Mouse (Mus musculus): ENCODE measurements around the gene Txndc11. TPM values are rescaled to one million over a fixed set of nuclear protein-coding genes. Genes with fewer than 3 reads are reported as not detected.

The Txndc11 gene
- polyA plus RNA-seq, 1 experiment from 2014 or later = 40.8 TPM

DNA sequence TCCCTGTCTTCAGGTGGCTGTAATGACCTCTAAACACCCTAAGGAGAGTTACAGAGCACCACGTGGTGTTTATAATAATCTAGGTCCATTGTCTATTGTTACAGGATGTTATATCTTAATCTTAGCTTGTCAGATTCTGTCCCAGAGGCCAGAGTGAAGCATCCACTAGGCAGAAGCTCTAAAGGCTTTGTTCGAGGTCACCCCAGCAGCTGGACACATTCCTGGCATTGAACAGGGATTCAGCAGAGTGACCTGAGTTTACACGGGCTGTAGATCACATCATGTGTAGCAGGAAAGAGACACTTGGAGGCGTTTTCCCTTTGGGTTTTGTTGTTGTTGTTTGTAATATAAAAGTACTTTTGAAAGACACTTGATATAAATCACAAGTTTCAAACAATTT is 42.4 kb downstream of the Txndc11 start:
- Histone ChIP-seq H3K27me3 (ENCODE audit: insufficient read depth, poor library complexity, severe bottlenecking) (no peaks in the 10 kb centered on the region), H3K27ac (0 out of 2 replicates have a peak overlapping the region, but pooled peaks have one; percentile 48), H3K36me3 (peaks cover 58% of the 10 kb centered on the region), H3K4me1 (peaks cover 15% of the 10 kb centered on the region), H3K9me3 (no peaks in the 10 kb centered on the region), H3K4me3 (no peak overlapping the region)
- no peak for DNase-seq (ENCODE audit: low spot score)
- WGBS = 61% methylated on average over 4 of the region's 4 CpGs

- DNase-seq (ENCODE audit: low spot score) = no peak
- WGBS = 84% methylated on average over 10 of the region's 10 CpGs
- Histone ChIP-seq H3K4me3 (no peak overlapping the region), H3K9me3 (no peaks in the 10 kb centered on the region), H3K4me1 (peaks cover 15% of the 10 kb centered on the region), H3K27me3 (ENCODE audit: insufficient read depth, poor library complexity, severe bottlenecking) (no peaks in the 10 kb centered on the region), H3K27ac (no peak overlapping the region), H3K36me3 (peaks cover 63% of the 10 kb centered on the region)
These were observed 43.4 kb downstream of the Txndc11 start for GRCm38 (mm10) chr16:11090836-11091570.

DNA sequence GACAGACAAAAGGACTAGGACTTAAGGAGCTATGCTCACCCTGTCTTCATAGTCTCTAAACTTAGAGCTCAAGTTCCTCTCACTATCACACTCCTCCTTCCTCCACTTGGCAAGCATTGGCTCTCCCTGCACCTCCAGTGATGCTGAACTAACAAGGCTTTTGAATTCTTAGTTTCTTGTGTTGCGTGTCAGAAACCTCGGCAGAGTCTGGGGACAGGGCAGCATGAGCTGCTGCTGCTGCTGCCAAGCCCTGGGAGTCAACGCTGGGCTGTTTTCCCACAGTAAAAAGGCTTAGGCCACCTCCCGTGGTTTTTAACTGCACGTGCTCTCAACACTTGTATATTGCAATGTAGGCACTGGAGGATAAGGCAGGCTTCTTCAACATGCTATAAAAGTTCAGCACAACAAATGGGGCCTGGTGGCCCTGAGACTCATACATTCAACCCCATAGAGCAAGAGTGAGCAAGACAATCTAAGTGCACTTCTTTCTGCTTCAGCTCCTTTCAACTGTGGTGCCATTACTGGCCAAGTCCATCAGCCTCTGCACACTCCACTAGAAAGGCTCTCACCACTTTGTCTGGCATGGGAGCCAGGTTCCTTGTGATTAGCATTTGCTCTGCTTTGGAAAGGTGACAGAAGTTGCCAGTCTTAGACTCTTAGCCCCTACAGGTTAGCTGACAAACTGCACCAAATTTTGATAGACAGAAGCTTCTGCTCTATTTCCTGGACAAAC is 47.4 kb downstream of the Txndc11 start:
- 88% methylated on average over 5 of the region's 5 CpGs for WGBS
- H3K36me3 ChIP-seq = peaks cover 93% of the 10 kb centered on the region
- H3K4me3 ChIP-seq = no peak overlapping the region

GRCm38 (mm10) chr16:11086299-11086698 is 48.2 kb downstream of the Txndc11 start:
- WGBS = 92% methylated on average over 3 of the region's 3 CpGs
- Histone ChIP-seq H3K27ac (no peak overlapping the region), H3K36me3 (peaks cover 95% of the 10 kb centered on the region), H3K4me3 (no peak overlapping the region), H3K27me3 (ENCODE audit: insufficient read depth, poor library complexity, severe bottlenecking) (no peaks in the 10 kb centered on the region), H3K9me3 (no peaks in the 10 kb centered on the region), H3K4me1 (no peaks in the 10 kb centered on the region)
- peak; percentile 69 for DNase-seq (ENCODE audit: low spot score)

More for the DNA sequence above, 47.4 kb downstream of the Txndc11 start:
- no peak overlapping the region for H3K27ac ChIP-seq
- peak; percentile 56 for DNase-seq (ENCODE audit: low spot score)
- H3K4me1 ChIP-seq = no peaks in the 10 kb centered on the region
- H3K9me3 ChIP-seq = no peaks in the 10 kb centered on the region
- no peaks in the 10 kb centered on the region for H3K27me3 ChIP-seq (ENCODE audit: insufficient read depth, poor library complexity, severe bottlenecking)

- H3K4me1 ChIP-seq = no peaks in the 10 kb centered on the region
- no peaks in the 10 kb centered on the region for H3K9me3 ChIP-seq
- DNase-seq (ENCODE audit: low spot score) = peak; percentile 63
- H3K27me3 ChIP-seq (ENCODE audit: insufficient read depth, poor library complexity, severe bottlenecking) = no peaks in the 10 kb centered on the region
- H3K27ac ChIP-seq = no peak overlapping the region
- H3K4me3 ChIP-seq = no peak overlapping the region
- peaks cover 95% of the 10 kb centered on the region for H3K36me3 ChIP-seq
- 88% methylated on average over 8 of the region's 8 CpGs for WGBS
These were observed 50.3 kb downstream of the Txndc11 start for GRCm38 (mm10) chr16:11084181-11084580.

- no peak overlapping the region for H3K4me3 ChIP-seq
- DNase-seq (ENCODE audit: low spot score) = peak; percentile 65
- H3K36me3 ChIP-seq = peaks cover 99% of the 10 kb centered on the region
- H3K27ac ChIP-seq = no peak overlapping the region
- no peaks in the 10 kb centered on the region for H3K27me3 ChIP-seq (ENCODE audit: insufficient read depth, poor library complexity, severe bottlenecking)
- H3K4me1 ChIP-seq = no peaks in the 10 kb centered on the region; the same call in 1 of the 2 replicates
- WGBS = 56% methylated on average over 3 of the region's 3 CpGs
- no peaks in the 10 kb centered on the region for H3K9me3 ChIP-seq
These were observed 56.1 kb downstream of the Txndc11 start for GRCm38 (mm10) chr16:11078216-11078869.

DNA sequence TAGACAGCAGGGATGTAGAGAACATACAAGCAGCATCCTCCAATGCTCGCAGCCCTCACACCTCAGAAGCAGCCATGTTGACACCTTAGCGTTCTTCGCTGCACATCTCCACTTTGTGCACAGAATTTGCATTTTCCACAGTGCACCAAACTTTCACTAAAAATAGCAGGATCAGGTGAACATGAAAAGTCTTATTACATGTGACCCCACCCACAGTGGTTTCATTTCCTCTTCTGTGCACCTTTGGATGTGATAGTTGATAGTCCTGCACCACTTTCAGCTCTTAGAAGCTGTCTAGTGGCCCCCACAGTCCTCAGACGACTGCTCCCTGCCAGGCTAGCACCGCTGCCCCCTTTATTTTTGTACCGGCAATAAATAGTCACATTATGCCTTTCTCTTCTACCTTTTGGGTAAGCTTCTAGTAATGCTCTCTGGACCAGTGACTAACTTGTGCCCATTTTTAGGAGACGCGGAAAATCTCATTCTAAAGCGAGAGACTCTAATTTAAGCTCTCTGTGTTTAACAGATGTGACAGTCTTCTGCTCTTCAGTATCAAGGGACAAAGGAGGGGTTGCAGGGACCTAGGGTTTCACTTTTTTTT is 56.7 kb downstream of the Txndc11 start:
- H3K27ac ChIP-seq = no peak overlapping the region
- no peaks in the 10 kb centered on the region for H3K9me3 ChIP-seq
- peaks cover 99% of the 10 kb centered on the region for H3K36me3 ChIP-seq
- H3K27me3 ChIP-seq (ENCODE audit: insufficient read depth, poor library complexity, severe bottlenecking) = no peaks in the 10 kb centered on the region
- H3K4me3 ChIP-seq = no peak overlapping the region
- WGBS = 93% methylated on average over 9 of the region's 9 CpGs
- peaks cover 5% of the 10 kb centered on the region for H3K4me1 ChIP-seq
- DNase-seq (ENCODE audit: low spot score) = no peak

- no peaks in the 10 kb centered on the region for H3K9me3 ChIP-seq
- H3K4me3 ChIP-seq = no peak overlapping the region
- H3K27ac ChIP-seq = no peak overlapping the region
- WGBS = 84% methylated on average over 6 of the region's 6 CpGs
- H3K4me1 ChIP-seq = peaks cover 31% of the 10 kb centered on the region
- peaks cover 71% of the 10 kb centered on the region for H3K36me3 ChIP-seq
- no peaks in the 10 kb centered on the region for H3K27me3 ChIP-seq (ENCODE audit: insufficient read depth, poor library complexity, severe bottlenecking)
- DNase-seq (ENCODE audit: low spot score) = no peak
These were observed 61.4 kb downstream of the Txndc11 start for GRCm38 (mm10) chr16:11073060-11073459.

- peak; percentile 69 for DNase-seq (ENCODE audit: low spot score)
- H3K4me1 ChIP-seq = peaks cover 36% of the 10 kb centered on the region
- H3K36me3 ChIP-seq = peaks cover 65% of the 10 kb centered on the region
These were observed 62.0 kb downstream of the Txndc11 start for GRCm38 (mm10) chr16:11072454-11072853.

GRCm38 (mm10) chr16:11071887-11072286 is 62.6 kb downstream of the Txndc11 start:
- H3K36me3 ChIP-seq = peaks cover 60% of the 10 kb centered on the region
- H3K4me3 ChIP-seq = no peak overlapping the region
- DNase-seq (ENCODE audit: low spot score) = no peak
- peaks cover 40% of the 10 kb centered on the region for H3K4me1 ChIP-seq
- no peak overlapping the region for H3K27ac ChIP-seq
- H3K27me3 ChIP-seq (ENCODE audit: insufficient read depth, poor library complexity, severe bottlenecking) = no peaks in the 10 kb centered on the region
- H3K9me3 ChIP-seq = no peaks in the 10 kb centered on the region
- 79% methylated on average over 4 of the region's 4 CpGs for WGBS

More at GRCm38 (mm10) chr16:11072454-11072853, 62.0 kb downstream of the Txndc11 start:
- no peaks in the 10 kb centered on the region for H3K9me3 ChIP-seq
- 83% methylated on average over 8 of the region's 8 CpGs for WGBS
- no peaks in the 10 kb centered on the region for H3K27me3 ChIP-seq (ENCODE audit: insufficient read depth, poor library complexity, severe bottlenecking)
- H3K27ac ChIP-seq = no peak overlapping the region
- no peak overlapping the region for H3K4me3 ChIP-seq

DNA sequence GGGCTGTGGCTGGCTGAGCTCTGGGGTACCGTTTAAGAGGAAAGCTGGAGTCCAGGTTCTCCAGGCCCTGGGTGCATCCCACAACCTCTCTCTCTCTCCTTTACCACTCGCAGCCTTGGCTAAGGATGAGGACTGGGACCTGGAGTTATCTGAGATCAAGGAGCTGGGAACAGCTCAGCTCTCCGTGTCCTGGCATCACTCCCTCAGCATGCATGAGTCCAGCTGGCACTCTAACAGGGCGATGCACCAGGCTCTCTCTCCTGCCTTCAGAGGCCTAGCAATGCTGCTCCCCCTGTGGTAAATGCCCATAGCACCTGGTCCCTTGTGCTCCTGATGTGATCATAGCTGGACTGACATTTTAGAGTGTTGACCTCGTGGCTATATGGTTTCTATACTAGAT is 63.3 kb downstream of the Txndc11 start:
- no peak overlapping the region for H3K27ac ChIP-seq
- H3K4me3 ChIP-seq = no peak overlapping the region
- 80% methylated on average over 5 of the region's 5 CpGs for WGBS
- H3K27me3 ChIP-seq (ENCODE audit: insufficient read depth, poor library complexity, severe bottlenecking) = no peaks in the 10 kb centered on the region
- no peaks in the 10 kb centered on the region for H3K9me3 ChIP-seq
- H3K4me1 ChIP-seq = peaks cover 40% of the 10 kb centered on the region
- peaks cover 54% of the 10 kb centered on the region for H3K36me3 ChIP-seq
- DNase-seq (ENCODE audit: low spot score) = peak; percentile 74

DNA sequence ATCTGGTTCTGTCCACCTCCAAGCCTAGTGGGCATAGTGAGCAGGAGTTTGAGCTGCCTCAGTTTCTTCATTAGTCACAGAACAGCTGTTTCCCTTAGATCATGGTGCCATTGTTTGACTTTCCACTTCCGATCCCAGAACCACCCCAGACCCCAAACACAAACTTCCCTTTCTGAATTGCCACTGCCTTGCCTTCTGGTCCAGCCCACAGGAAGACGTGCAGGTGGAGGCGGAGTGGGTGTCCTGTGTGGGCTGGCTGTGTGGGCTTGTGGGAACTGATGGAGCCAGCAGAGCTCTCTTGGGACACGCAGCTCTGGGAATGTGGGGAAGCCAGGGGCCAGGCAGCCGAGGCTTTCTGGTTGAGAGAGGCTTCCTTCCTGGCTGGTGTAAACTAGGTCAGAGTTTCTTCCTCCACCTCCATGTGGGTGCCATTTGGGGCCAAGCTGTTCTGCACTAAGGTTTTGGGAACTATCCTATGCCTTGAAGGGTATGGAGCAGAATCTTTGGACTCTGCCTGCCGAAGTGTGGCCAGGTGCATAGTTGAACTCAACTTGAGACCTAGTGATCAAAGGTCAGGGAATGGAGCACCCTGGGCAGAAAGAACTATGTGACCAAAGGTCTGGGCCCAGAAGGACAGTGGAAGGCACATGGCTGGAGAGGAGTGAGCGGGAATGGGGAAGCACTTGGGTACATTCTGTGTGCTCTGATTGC is 64.6 kb downstream of the Txndc11 start:
- no peak overlapping the region for H3K4me3 ChIP-seq
- H3K27ac ChIP-seq = peak overlapping the region; percentile 38; the same call in 1 of the 2 replicates
- peaks cover 49% of the 10 kb centered on the region for H3K4me1 ChIP-seq

More for the DNA sequence above, 64.6 kb downstream of the Txndc11 start:
- no peak for DNase-seq (ENCODE audit: low spot score)
- WGBS = 77% methylated on average over 7 of the region's 7 CpGs
- H3K36me3 ChIP-seq = peaks cover 42% of the 10 kb centered on the region
- H3K9me3 ChIP-seq = no peaks in the 10 kb centered on the region
- H3K27me3 ChIP-seq (ENCODE audit: insufficient read depth, poor library complexity, severe bottlenecking) = no peaks in the 10 kb centered on the region
